Mouse (Mus musculus) frontal cortex, postnatal 36 days (tissue): ENCODE measurements around the gene Gm20458.

ENCODE experiments used
- DNase-seq, 2 experiments: peaks; one replicate each; pipeline ENCODE4 v3.0.0; 2022; ENCODE audit warnings: low spot score in 2 of 2

Gene Gm20458

DNA sequence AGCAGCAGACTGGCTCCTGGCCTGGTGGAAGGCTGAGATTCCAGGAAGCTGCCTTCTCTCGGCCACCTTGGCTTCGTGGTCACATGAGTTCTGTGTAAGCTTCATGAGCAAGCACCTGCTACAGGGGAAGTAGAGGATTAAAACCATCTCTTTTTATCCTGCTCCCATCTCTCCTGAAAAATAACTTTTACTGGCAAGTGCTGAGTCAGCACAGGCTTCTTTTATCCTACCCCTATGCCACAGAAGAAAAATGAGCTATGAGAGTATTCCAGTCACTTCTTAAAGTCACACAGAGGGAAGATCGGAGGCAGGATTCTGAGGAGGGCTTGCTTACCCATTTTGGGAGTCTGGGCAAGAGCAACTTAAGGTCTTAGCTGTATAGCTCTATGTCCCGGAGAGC, 76.2 kb downstream of the Gm20458 start:
- DNase-seq: no peak
